Mouse (Mus musculus) kidney, embryonic 14.5 days (tissue): Measurements from ENCODE around the gene Cds2. TPM values are rescaled to one million over a fixed set of nuclear protein-coding genes. Genes with fewer than 3 reads are reported as not detected.
"Not testable (repeated sequence)": the region's sequence is repeated elsewhere in the genome, so short reads cannot be mapped to it uniquely, and the experiment has no call there.

Experiments
- ATAC-seq: fragments of 200-750 bp; cut with Nextera tagmentation; 2 replicates; pipeline ENCODE4 v1.8.0; 2017; ENCODE audit warnings: moderate number of reproducible peaks, mild to moderate bottlenecking, moderate TSS enrichment, moderate library complexity; ENCODE audit not compliant: low FRiP score, low TSS enrichment
- H3K27ac ChIP-seq: fragments of 300-500 bp; sonication (generic); 2 replicates; pipeline ENCODE4 v1.5.1; 2014; ENCODE audit warnings: low read depth, mild to moderate bottlenecking, low read length, moderate library complexity, mixed read lengths
- H3K27me3 ChIP-seq: fragments of 300-500 bp; sonication (generic); 2 replicates; pipeline ENCODE4 v1.6.1; 2014; ENCODE audit warnings: mild to moderate bottlenecking, low read length; ENCODE audit not compliant: control insufficient read depth, insufficient read depth
- H3K36me3 ChIP-seq: fragments of 300-500 bp; sonication (generic); 2 replicates; pipeline ENCODE4 v1.6.1; 2014; ENCODE audit warnings: low read length, mixed read lengths; ENCODE audit not compliant: control insufficient read depth, insufficient read depth
- H3K4me1 ChIP-seq: fragments of 300-500 bp; sonication (generic); 2 replicates; pipeline ENCODE4 v1.6.1; 2014; ENCODE audit warnings: low read length, mixed read lengths; ENCODE audit not compliant: control insufficient read depth, insufficient read depth
- H3K4me2 ChIP-seq: fragments of 300-500 bp; sonication (generic); replicated peaks from 2 replicates; pipeline ENCODE4 v1.6.1; 2014; ENCODE audit warnings: low read depth, mild to moderate bottlenecking, low read length
- H3K4me3 ChIP-seq: fragments of 300-500 bp; sonication (generic); 2 replicates; pipeline ENCODE4 v1.5.1; 2014; ENCODE audit warnings: mild to moderate bottlenecking, low read length
- H3K9ac ChIP-seq: fragments of 300-500 bp; sonication (generic); 2 replicates; pipeline ENCODE4 v1.6.1; 2014; ENCODE audit warnings: low read depth, mild to moderate bottlenecking, low read length, moderate library complexity
- H3K9me3 ChIP-seq: fragments of 300-500 bp; sonication (generic); 2 replicates; pipeline ENCODE4 v1.6.1; 2016; ENCODE audit warnings: low read length; ENCODE audit not compliant: control insufficient read depth
- WGBS: fragments of 180-500 bp; shearing (Covaris S2); extraction: QIAGEN DNeasy Blood & Tissue Kit; methylation state at CpG from one replicate; pipeline ENCODE4 v1.1.7; 2014; 5-methylcytosine and 5-hydroxymethylcytosine counted together
- polyA plus RNA-seq: library from polyadenylated mRNA; unstranded; fragments of >200 nt; fragmentation: Nextera tagmentation; extraction: Ambion mirVana; gene quantifications from 2 replicates; pipeline ENCODE4 v1.2.1, GENCODE M21; 2014

Gene Cds2
- polyA plus RNA-seq, 1 experiment from 2014 or later: 24.4 TPM

DNA sequence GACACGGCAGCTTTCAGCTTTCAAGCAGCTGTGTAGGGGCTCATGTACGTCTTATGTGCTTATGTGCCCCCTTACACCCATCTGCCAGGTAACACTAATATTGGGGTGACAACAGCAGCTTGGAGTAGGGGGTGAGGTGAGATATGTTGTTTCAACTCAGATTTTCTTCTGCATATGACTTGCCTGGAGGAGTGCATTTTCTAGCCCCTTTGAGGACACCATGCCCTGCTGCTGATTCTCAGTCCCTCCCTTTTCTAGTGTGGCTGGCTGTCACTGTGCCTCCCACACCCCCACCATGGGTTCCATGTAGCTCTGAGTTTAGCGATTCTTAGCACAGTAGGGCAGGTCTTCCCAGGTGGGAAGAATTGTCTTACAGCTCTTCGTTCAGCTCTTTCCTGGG lies 38.5 kb downstream of the Cds2 start:
- no peak overlapping the region for H3K9ac ChIP-seq
- WGBS: 91% methylated on average over 4 of the region's 4 CpGs
- no peaks in the 10 kb centered on the region for H3K4me1 ChIP-seq
- no peak overlapping the region for H3K27ac ChIP-seq
- no peak overlapping the region for H3K4me2 ChIP-seq
- no peaks in the 10 kb centered on the region for H3K9me3 ChIP-seq
- no peak for ATAC-seq
- peaks cover 61% of the 10 kb centered on the region for H3K36me3 ChIP-seq
- no peaks in the 10 kb centered on the region for H3K27me3 ChIP-seq
- H3K4me3 ChIP-seq: no peak overlapping the region

DNA sequence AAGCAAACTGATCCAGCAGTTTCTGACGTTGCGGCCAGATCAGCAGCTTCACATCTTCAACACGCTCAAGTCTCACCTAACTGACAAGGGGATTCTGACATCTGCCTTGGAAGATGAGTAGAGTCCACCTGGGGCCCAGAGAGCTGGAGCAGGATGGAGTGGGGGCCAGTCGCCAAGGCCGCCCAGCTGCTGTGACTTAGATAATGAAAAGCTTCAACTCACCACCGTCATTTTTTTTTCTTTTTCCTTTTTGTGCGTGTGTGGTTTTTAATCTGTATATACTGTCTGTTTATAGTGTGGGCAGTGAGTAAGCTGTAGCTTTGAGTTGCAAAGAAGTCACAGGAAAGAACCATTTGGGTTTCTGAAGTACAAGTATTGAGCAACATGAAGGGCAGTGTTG lies 42.2 kb downstream of the Cds2 start:
- H3K4me2 ChIP-seq: no peak overlapping the region
- H3K36me3 ChIP-seq: peaks cover 39% of the 10 kb centered on the region
- H3K4me3 ChIP-seq: no peak overlapping the region
- 94% methylated on average over 7 of the region's 7 CpGs for WGBS
- H3K9me3 ChIP-seq: no peaks in the 10 kb centered on the region
- no peak overlapping the region for H3K27ac ChIP-seq
- no peaks in the 10 kb centered on the region for H3K4me1 ChIP-seq
- H3K9ac ChIP-seq: no peak overlapping the region
- no peak for ATAC-seq
- H3K27me3 ChIP-seq: no peaks in the 10 kb centered on the region

DNA sequence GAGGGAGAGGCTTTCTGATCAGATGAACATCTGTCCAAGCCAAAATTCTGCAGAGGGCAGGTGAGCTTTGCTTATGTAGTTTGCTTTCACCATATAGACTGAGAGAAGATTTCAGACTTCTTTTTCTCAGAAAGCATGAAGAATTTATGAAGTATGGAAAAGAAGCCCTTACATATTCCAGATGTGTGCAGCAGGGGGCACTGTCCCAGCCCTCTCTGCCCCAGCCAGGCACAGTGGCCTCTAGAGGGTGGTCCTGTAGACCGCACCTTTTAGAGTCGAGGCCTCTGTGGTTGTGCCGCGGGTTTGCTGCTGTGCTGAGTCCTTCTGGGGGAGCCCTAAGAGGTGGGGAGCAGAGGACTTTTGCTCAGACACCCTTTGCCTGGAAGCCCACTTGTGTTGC lies 43.0 kb downstream of the Cds2 start:
- no peak overlapping the region for H3K4me2 ChIP-seq
- no peaks in the 10 kb centered on the region for H3K4me1 ChIP-seq
- H3K9me3 ChIP-seq: no peaks in the 10 kb centered on the region
- H3K36me3 ChIP-seq: peaks cover 39% of the 10 kb centered on the region
- no peak for ATAC-seq
- H3K9ac ChIP-seq: no peak overlapping the region
- H3K4me3 ChIP-seq: no peak overlapping the region
- H3K27ac ChIP-seq: no peak overlapping the region
- 65% methylated on average over 4 of the region's 4 CpGs for WGBS
- no peaks in the 10 kb centered on the region for H3K27me3 ChIP-seq

DNA sequence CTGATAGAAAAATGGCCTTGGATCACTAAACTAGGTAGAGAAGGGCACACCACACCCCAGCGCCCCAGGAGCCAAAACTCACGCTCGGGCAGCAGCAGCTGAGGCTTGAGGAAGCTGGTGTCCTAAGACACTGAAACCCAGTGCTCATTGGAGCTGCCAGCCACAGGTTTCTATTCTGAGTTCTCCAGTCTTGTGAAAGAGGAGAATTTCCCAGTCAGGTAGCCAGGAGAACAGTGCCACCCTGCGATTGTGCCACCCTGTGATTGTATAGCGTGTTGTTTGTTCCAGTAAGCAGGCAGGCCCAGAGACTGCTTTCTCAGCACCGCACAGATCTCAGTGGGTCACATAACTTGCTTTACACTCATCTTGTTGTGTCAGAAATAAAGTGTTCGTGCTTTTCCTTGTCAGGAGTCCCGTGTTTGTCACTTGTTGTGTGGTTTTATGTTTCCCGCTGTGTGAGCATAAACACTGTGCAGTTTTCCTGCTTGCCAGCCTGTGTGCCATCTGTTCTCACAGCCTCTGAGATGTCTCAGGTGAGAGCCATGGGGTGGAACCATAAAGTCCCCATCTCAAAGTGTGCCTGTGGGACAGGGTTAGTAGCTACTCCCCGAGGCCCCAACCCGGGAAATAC lies 44.4 kb downstream of the Cds2 start:
- Histone ChIP-seq H3K4me1 (no peaks in the 10 kb centered on the region), H3K4me2 (no peak overlapping the region), H3K27ac (no peak overlapping the region), H3K4me3 (no peak overlapping the region), H3K9me3 (no peaks in the 10 kb centered on the region), H3K36me3 (peaks cover 26% of the 10 kb centered on the region), H3K9ac (no peak overlapping the region), H3K27me3 (no peaks in the 10 kb centered on the region)
- ATAC-seq: no peak
- 90% methylated on average over 11 of the region's 11 CpGs for WGBS

DNA sequence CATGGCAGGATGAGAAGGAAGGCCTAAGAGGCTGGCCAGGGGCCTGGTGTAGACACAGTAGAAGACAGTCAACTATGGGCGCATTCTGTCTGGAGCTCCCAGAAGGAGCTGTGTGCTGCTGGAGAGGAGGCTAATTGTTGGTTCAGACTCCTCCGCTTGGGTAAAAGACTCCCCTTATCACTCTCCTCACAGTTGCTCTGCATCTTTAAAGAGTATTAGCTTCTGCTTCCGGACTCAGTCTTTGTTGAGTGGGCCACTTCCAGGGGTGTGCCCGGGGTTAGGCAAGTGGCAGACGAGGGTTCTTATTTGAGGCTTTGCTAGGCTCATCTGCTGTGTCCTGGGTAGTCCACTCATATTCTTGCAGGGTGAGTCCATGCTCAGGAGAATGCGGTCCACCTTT lies 45.9 kb downstream of the Cds2 start:
- Histone ChIP-seq H3K36me3 (peaks cover 20% of the 10 kb centered on the region), H3K4me3 (no peak overlapping the region), H3K9ac (no peak overlapping the region), H3K4me1 (no peaks in the 10 kb centered on the region), H3K9me3 (no peaks in the 10 kb centered on the region), H3K27ac (no peak overlapping the region), H3K4me2 (no peak overlapping the region), H3K27me3 (no peaks in the 10 kb centered on the region)
- WGBS: 96% methylated on average over 6 of the region's 6 CpGs
- ATAC-seq: no peak

DNA sequence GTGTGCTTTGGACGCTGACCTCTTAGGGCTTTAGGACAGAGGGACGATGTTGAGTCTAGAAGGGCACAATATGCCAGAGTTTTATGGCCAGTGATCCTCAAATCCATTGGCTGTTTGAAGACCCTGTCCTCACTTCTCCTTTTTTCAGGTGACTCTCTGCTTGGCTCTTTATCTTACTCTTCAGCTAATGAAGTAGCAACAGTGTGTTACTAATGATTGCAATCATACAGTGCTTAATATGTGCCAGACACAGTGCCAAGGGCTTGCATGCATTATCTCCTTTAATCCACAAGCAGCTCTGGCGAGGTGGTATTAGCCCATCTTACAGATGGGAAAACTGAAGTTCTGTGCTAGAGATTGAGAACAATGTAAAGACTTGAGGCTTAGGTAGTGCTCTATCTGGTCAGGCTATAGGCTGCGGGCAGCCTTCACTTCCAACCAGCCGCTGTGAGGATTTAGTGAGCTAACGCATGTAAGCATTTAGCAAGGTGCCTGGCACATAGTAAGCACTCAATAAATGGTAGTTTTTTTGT lies 46.5 kb downstream of the Cds2 start:
- H3K9me3 ChIP-seq: no peaks in the 10 kb centered on the region
- no peak overlapping the region for H3K4me2 ChIP-seq
- no peak overlapping the region for H3K4me3 ChIP-seq
- no peaks in the 10 kb centered on the region for H3K27me3 ChIP-seq
- H3K9ac ChIP-seq: no peak overlapping the region
- 91% methylated on average over 6 of the region's 6 CpGs for WGBS
- peaks cover 15% of the 10 kb centered on the region for H3K36me3 ChIP-seq
- no peaks in the 10 kb centered on the region for H3K4me1 ChIP-seq
- ATAC-seq: no peak
- H3K27ac ChIP-seq: no peak overlapping the region

DNA sequence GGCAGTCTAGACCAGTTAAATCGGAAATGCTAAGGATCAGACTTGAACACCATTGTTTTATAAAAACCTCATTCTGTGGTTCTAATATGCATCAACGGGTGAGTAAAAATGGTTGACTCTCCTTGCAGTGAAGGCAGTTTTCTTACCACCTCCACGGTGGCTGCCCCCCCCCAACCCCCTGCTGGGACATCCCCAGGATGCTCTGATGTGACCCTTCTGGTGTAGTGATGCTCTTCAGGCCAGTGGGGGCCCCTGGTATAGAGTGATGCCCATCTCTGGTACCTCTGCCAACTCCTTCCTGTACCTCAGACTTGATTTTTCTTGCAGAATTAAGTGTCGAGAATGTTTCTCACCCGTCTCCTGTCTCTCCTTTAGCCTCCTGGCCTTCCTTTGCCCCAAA lies 49.7 kb downstream of the Cds2 start:
- no peak overlapping the region for H3K27ac ChIP-seq
- WGBS: 79% methylated on average over 5 of the region's 5 CpGs

DNA sequence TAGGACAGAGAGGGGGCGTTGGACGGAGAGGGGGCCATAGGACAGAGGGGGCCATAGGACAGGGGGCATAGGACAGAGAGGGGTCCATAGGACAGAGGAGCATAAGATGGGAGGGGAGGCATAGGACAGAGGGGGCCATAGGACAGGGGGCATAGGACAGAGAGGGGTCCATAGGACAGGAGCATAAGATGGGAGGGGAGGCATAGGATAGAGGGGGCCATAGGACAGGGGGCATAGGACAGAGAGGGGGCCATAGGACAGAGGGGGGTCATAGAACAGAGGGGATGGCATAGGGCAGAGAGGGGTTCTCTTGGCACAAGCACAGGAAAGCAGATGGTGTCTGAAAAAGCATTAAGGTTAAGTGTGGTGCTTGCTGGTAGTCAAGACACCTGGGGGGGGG lies 50.6 kb downstream of the Cds2 start:
- Histone ChIP-seq H3K27ac (no peak overlapping the region), H3K4me3 (no peak overlapping the region), H3K27me3 (no peaks in the 10 kb centered on the region), H3K9me3 (no peaks in the 10 kb centered on the region), H3K4me1 (no peaks in the 10 kb centered on the region), H3K4me2 (no peak overlapping the region), H3K9ac (no peak overlapping the region), H3K36me3 (no peaks in the 10 kb centered on the region; the same call in 1 of the 2 replicates)
- no peak for ATAC-seq
- WGBS: 100% methylated on average over 2 of the region's 2 CpGs

More for the DNA sequence above, 49.7 kb downstream of the Cds2 start:
- no peak overlapping the region for H3K4me3 ChIP-seq
- H3K4me2 ChIP-seq: no peak overlapping the region
- H3K36me3 ChIP-seq: no peaks in the 10 kb centered on the region; the same call in 1 of the 2 replicates
- no peak for ATAC-seq
- no peaks in the 10 kb centered on the region for H3K4me1 ChIP-seq
- H3K27me3 ChIP-seq: no peaks in the 10 kb centered on the region
- no peak overlapping the region for H3K9ac ChIP-seq
- H3K9me3 ChIP-seq: no peaks in the 10 kb centered on the region

DNA sequence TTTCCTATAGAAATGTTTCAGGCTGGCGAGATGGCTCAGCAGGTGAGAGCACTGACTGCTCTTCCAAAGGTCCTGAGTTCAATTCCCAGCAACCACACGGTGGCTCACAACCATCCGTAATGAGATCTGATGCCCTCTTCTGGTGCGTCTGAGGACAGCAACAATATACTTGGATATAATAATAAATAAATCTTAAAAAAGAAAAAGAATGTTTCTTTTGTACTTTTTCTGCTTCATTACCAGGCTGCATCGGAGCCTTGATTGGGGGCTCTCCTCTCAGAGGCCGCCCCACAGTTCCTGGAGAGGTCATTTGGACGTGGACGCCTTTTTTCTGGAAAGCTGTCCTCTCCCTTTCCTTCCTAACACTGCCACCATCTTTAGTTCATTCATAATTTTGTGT lies 51.1 kb downstream of the Cds2 start:
- ATAC-seq: not testable (repeated sequence)
- WGBS: 91% methylated on average over 8 of the region's 8 CpGs

More for the DNA sequence above, 51.1 kb downstream of the Cds2 start:
- H3K36me3 ChIP-seq, H3K9ac ChIP-seq, H3K4me3 ChIP-seq, H3K4me2 ChIP-seq, H3K27ac ChIP-seq, H3K9me3 ChIP-seq, H3K4me1 ChIP-seq, H3K27me3 ChIP-seq: not testable (repeated sequence)
